Mouse (Mus musculus) hindbrain, embryonic 16.5 days (tissue): ENCODE results near the gene Tk1. TPM values are rescaled to one million over a fixed set of nuclear protein-coding genes. Genes with fewer than 3 reads are reported as not detected.
A peak's percentile ranks its signal among the peaks of the same experiment; 100 is the strongest.
"Not testable (repeated sequence)": the region's sequence is repeated elsewhere in the genome, so short reads cannot be mapped to it uniquely, and the experiment has no call there.

Source experiments
- ATAC-seq: fragments of 200-750 bp; cut with Nextera tagmentation; 2 replicates; pipeline ENCODE4 v1.8.0; 2017; ENCODE audit warnings: moderate TSS enrichment, moderate library complexity
- H3K27ac ChIP-seq: fragments of 300-500 bp; sonication (generic); 2 replicates; pipeline ENCODE4 v1.5.1; 2014; ENCODE audit warnings: low read depth, mild to moderate bottlenecking, control low read depth, low read length, moderate library complexity
- H3K27me3 ChIP-seq: fragments of 300-500 bp; sonication (generic); replicated peaks from 2 replicates; pipeline ENCODE4 v1.6.1; 2014; ENCODE audit warnings: low read length; ENCODE audit not compliant: control insufficient read depth, insufficient read depth
- H3K36me3 ChIP-seq: fragments of 300-500 bp; sonication (generic); 2 replicates; pipeline ENCODE4 v1.6.1; 2014; ENCODE audit warnings: mild to moderate bottlenecking, low read length, moderate library complexity, mixed read lengths; ENCODE audit not compliant: control insufficient read depth, insufficient read depth
- H3K4me1 ChIP-seq: fragments of 300-500 bp; sonication (generic); 2 replicates; pipeline ENCODE4 v1.6.1; 2014; ENCODE audit warnings: low read depth, low read length; ENCODE audit not compliant: control insufficient read depth, insufficient read depth
- H3K4me2 ChIP-seq: fragments of 300-500 bp; sonication (generic); 2 replicates; pipeline ENCODE4 v1.6.1; 2014; ENCODE audit warnings: mild to moderate bottlenecking, low read length, control low read depth, moderate library complexity
- H3K4me3 ChIP-seq: fragments of 300-500 bp; sonication (generic); 2 replicates; pipeline ENCODE4 v1.5.1; 2014; ENCODE audit warnings: mild to moderate bottlenecking, low read length, control low read depth, moderate library complexity
- H3K9ac ChIP-seq: fragments of 300-500 bp; sonication (generic); 2 replicates; pipeline ENCODE4 v1.6.1; 2014; ENCODE audit warnings: low read depth, mild to moderate bottlenecking, control low read depth, low read length, moderate library complexity
- H3K9me3 ChIP-seq: fragments of 300-500 bp; sonication (generic); 2 replicates; pipeline ENCODE4 v1.6.1; 2014; ENCODE audit warnings: mild to moderate bottlenecking, low read length, moderate library complexity; ENCODE audit not compliant: control insufficient read depth
- WGBS: fragments of 180-500 bp; shearing (Covaris S2); extraction: QIAGEN DNeasy Blood & Tissue Kit; methylation state at CpG from one replicate; pipeline ENCODE4 v1.1.7; 2014; 5-methylcytosine and 5-hydroxymethylcytosine counted together
- polyA plus RNA-seq: library from polyadenylated mRNA; unstranded; fragments of >200 nt; fragmentation: Nextera tagmentation; extraction: Ambion mirVana; gene quantifications from 2 replicates; pipeline ENCODE4 v1.2.1, GENCODE M21; 2015

Gene Tk1
- polyA plus RNA-seq, 1 experiment from 2014 or later, result 19.6 TPM

DNA sequence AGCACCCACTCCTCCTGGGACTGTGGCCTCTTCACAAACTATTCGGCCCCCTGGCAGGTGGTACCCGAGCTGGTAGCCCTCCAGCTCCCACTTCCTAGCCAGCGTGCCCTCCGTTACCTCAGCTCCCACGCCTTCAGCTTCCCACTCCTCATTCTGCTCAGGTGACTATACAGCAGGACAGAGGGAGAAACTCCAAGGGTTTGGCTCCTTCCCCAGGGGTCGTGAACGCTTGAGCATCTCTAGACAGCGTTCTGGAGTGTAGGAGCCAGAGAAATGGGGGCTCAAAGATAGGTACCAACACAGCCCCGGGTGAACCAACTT lies 34.5 kb downstream of the Tk1 start:
- H3K27me3 ChIP-seq, result peaks cover 10% of the 10 kb centered on the region; the same call in 1 of the 2 replicates
- H3K9me3 ChIP-seq, result no peaks in the 10 kb centered on the region
- H3K4me2 ChIP-seq, result no peak overlapping the region
- no peak overlapping the region for H3K4me3 ChIP-seq
- ATAC-seq, result no peak
- H3K4me1 ChIP-seq, result no peaks in the 10 kb centered on the region
- WGBS, result 81% methylated on average over 9 of the region's 9 CpGs
- no peak overlapping the region for H3K9ac ChIP-seq
- H3K36me3 ChIP-seq, result no peaks in the 10 kb centered on the region
- no peak overlapping the region for H3K27ac ChIP-seq

DNA sequence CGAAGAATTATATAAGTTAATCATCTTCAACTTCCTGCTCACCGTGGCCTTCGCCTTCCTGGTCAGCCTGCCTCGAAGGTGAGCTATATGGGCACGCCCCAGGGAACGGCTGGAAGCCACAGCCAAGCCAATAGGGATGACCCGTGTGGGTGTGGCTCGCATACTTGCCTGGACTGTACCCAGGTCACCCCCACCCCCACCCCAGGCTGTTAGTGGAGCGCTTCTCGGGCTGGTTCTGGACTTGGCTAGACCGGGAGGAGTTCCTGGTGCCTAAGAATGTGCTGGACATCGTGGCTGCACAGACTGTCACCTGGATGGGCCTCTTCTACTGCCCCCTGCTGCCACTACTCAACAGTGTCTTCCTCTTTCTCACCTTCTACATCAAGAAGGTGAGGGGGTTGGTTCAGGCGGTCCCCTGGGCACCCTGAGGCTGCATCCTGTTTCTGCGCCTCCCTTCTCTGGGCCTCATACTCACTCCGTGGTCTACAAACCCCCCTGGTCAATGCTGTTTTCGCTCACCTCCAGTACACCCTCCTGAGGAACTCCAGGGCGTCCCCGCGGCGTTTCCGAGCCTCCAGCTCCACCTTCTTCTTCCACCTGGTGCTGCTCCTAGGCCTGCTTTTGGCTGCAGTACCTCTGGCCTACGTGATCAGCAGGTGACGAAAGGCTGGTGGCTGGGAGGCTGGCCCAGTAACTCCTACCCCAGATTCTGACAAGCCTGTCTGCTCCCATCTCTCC lies 35.0 kb downstream of the Tk1 start:
- ATAC-seq, result no peak
- H3K27me3 ChIP-seq, result peaks cover 10% of the 10 kb centered on the region; the same call in 1 of the 2 replicates
- H3K4me2 ChIP-seq, result peak overlapping the region; percentile 30
- H3K27ac ChIP-seq, result no peak overlapping the region
- no peaks in the 10 kb centered on the region for H3K9me3 ChIP-seq
- H3K9ac ChIP-seq, result no peak overlapping the region
- H3K36me3 ChIP-seq, result no peaks in the 10 kb centered on the region
- 36% methylated on average over 23 of the region's 23 CpGs for WGBS
- no peak overlapping the region for H3K4me3 ChIP-seq
- no peaks in the 10 kb centered on the region for H3K4me1 ChIP-seq

DNA sequence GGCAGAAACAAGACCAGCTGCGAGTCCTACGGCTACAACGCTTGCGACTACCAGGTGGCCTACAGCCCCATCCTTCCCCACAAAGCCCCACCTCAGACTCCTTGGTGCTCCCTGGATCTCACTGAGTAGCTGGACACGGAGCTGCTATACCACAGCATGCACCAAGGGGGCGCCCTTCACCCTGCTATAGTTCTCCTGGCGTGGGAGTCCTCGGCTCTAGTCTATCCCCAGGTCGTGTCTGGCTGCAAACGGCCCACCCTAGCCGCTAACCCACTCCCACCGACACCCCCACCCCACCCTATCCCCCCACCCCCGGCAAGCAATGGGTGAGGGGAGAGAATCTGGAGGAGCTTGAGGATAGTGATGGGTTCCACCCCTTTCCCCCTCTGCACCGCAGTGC lies 35.6 kb downstream of the Tk1 start:
- Histone ChIP-seq H3K9me3 (no peaks in the 10 kb centered on the region), H3K4me1 (no peaks in the 10 kb centered on the region), H3K27ac (no peak overlapping the region), H3K36me3 (no peaks in the 10 kb centered on the region), H3K9ac (no peak overlapping the region), H3K27me3 (peaks cover 10% of the 10 kb centered on the region; the same call in 1 of the 2 replicates), H3K4me3 (no peak overlapping the region), H3K4me2 (peak overlapping the region; percentile 30)
- 6% methylated on average over 13 of the region's 14 CpGs for WGBS
- ATAC-seq, result peak; percentile 27; the same call in 1 of the 2 replicates

DNA sequence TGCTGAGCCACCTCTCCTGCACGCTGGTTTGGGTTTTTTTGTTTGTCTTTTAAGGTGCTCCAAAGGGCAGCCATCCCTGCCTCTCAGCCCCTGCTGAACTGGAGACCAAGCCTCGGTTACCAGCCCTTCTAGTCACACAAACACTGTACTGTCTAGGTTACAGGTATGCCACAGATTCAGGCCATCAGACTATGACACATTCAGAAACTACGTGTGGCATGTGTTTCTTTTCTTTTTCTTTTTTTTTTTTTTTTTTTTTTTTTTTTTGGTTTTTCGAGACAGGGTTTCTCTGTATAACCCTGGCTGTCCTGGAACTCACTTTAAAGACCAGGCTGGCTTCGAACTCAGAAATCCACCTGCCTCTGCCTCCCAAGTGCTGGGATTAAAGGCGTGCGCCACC lies 37.4 kb downstream of the Tk1 start:
- H3K36me3 ChIP-seq, ATAC-seq, H3K4me3 ChIP-seq, H3K9me3 ChIP-seq, H3K9ac ChIP-seq, H3K27ac ChIP-seq, H3K4me2 ChIP-seq, H3K4me1 ChIP-seq: not testable (repeated sequence)
- WGBS, result 80% methylated on average over 7 of the region's 7 CpGs
- H3K27me3 ChIP-seq, result peaks cover 12% of the 10 kb centered on the region; the same call in 1 of the 2 replicates

DNA sequence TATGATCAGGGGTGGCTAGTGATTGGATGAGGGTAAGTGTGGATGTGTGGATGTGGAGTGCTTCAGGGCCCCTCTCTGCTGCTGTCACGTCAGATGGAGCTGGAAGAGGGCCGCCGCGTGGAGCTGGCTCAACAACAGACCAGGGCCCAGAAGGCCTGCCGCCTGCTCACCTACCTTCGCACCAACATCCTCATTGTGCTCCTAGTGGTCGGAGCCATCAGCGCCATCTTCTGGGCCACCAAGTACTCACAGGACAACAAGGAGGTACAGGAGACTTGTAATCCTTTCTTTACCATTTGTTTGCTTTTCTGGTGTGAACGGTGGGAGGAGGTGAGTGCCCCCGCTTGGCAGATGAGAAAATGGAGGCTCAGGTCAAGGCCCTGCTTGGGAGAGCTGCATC lies 39.6 kb downstream of the Tk1 start:
- WGBS, result 7% methylated on average over 10 of the region's 10 CpGs
- Histone ChIP-seq H3K9me3 (no peaks in the 10 kb centered on the region), H3K27me3 (peaks cover 13% of the 10 kb centered on the region), H3K4me2 (no peak overlapping the region), H3K4me3 (no peak overlapping the region), H3K4me1 (peaks cover 9% of the 10 kb centered on the region), H3K9ac (no peak overlapping the region), H3K27ac (no peak overlapping the region), H3K36me3 (no peaks in the 10 kb centered on the region)
- ATAC-seq, result 0 out of 2 replicates have a peak, but pooled peaks have one; percentile 18

DNA sequence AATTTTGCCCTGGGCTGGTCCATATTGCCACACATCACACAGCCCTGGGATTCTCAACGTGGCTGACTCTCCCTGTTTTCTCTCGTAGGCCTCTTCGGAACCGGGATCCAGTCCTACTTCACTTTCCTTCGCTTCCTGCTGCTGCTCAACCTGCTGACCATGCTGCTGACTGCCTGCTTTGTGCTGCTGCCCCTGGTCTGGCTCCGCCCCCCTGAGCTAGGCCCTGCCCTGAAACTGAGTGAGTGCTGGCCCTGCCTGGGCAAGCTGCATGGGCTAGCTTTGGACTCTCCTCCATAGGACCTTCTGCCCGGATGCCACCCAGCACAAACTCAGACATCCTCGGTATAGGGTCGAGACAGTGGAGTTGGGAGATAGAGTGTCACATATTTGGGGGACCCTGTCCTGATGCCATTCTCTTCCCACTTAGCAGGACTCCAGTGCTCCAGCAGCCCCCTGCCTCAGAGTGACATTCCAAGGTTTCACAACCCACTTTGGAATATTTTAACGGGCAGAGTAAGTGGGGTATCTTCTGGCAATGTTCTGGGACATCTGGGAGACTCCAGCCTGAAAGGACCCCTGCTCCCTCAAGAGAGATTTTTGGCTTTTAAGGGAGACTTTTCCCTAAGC lies 42.1 kb downstream of the Tk1 start:
- H3K4me2 ChIP-seq, result peak overlapping the region; percentile 52; the same call in 1 of the 2 replicates
- no peaks in the 10 kb centered on the region for H3K36me3 ChIP-seq
- peaks cover 31% of the 10 kb centered on the region for H3K4me1 ChIP-seq
- no peak overlapping the region; the same call in 1 of the 2 replicates for H3K27ac ChIP-seq
- H3K9me3 ChIP-seq, result no peaks in the 10 kb centered on the region
- H3K27me3 ChIP-seq, result peaks cover 19% of the 10 kb centered on the region
- ATAC-seq, result no peak
- H3K9ac ChIP-seq, result peak overlapping the region; percentile 55; the same call in 1 of the 2 replicates
- 44% methylated on average over 10 of the region's 10 CpGs for WGBS
- no peak overlapping the region for H3K4me3 ChIP-seq

DNA sequence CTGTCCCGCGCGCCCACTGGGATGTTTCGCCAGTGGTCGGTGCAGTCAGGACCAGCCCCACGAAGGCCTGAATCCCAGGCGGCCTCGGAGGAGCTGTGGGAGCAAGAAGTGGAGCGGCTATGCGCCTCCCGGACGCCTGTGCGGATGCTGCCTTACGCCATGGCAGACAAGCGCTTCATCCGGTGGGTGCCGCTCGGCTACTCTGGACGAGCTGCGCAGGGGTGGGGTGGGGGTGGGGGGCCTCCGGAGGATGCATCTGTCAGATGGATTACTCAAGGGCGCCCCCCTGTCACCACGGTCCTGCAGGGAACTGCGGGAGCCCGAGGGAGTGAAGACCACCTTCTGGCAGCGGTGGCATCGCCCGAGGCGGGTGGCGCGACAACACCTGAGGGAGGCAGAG lies 42.8 kb downstream of the Tk1 start:
- peak overlapping the region; percentile 52 for H3K4me2 ChIP-seq
- peak overlapping the region; percentile 23 for H3K4me3 ChIP-seq
- H3K4me1 ChIP-seq, result peaks cover 31% of the 10 kb centered on the region
- no peaks in the 10 kb centered on the region for H3K36me3 ChIP-seq
- peak overlapping the region; percentile 55 for H3K9ac ChIP-seq
- peaks cover 19% of the 10 kb centered on the region for H3K27me3 ChIP-seq
- WGBS, result 4% methylated on average over 25 of the region's 31 CpGs
- ATAC-seq, result 0 out of 2 replicates have a peak, but pooled peaks have one; percentile 15
- no peak overlapping the region for H3K27ac ChIP-seq
- H3K9me3 ChIP-seq, result no peaks in the 10 kb centered on the region

DNA sequence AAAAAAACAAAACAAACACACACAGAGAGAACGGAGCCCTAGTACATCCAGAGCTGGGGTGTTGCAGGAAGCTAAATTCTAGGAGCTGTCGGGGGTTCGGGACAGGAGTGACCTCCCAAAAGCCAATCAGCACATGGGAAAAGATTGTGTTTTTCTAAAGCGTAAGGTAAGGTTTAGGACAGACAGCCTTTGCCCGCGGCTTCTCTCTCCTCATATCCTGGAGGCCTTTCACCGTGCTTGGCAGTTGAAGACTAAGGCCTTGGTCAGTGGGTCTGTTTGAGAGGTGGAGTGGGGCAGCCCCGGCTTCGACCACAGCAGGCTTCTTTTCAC lies 43.2 kb downstream of the Tk1 start:
- H3K4me3 ChIP-seq, result peak overlapping the region; percentile 23
- H3K4me1 ChIP-seq, result peaks cover 31% of the 10 kb centered on the region
- H3K9ac ChIP-seq, result peak overlapping the region; percentile 55
- peak overlapping the region; percentile 52 for H3K4me2 ChIP-seq
- 65% methylated on average over 9 of the region's 9 CpGs for WGBS
- H3K36me3 ChIP-seq, result no peaks in the 10 kb centered on the region
- no peak for ATAC-seq
- no peak overlapping the region for H3K27ac ChIP-seq
- peaks cover 19% of the 10 kb centered on the region for H3K27me3 ChIP-seq
- no peaks in the 10 kb centered on the region for H3K9me3 ChIP-seq

DNA sequence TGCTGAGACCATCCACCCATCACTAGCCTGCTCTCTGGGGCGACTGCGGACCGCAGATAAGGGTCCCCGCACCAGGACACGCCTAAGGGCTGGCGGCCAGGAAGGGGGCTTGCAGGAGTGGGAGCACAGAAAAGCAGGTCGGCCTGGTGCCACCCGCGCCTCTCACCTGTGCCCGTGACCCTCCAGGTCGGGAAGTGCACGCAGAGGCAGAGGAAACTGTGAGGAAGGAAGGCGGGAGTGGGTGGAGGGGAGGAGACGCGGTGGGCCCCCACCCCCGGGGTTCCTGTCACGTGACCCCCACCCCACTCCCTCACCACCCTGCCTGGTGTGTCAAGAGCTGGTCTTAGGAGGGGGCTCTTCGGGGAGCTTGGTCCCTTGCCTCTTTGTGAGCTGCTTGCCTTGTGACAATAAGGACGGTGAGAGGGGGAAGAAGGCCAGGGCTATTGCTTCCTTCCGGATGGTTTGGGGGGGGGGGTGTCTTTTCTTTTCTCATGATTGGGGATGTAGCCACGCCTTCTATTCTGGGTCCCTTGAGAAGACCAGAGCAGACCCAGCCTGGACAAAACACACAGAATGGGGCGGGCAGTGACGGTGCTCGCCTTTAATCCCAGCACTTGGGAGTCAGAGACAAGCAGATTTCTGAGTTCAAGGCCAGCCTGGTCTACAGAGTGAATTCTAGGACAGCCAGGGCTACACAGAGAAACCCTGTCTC lies 43.7 kb downstream of the Tk1 start, which contains the start of the genes Tmc8 and Tmc6:
Tmc8 (plus strand) TSS at position 84 of the 712 bp plus-strand sequence.
Tmc6 (minus strand) TSS at position 206 of the 712 bp plus-strand sequence.
- Histone ChIP-seq H3K4me1 (peaks cover 31% of the 10 kb centered on the region), H3K27me3 (peaks cover 19% of the 10 kb centered on the region), H3K4me3 (peak within 1 kb of the TSS; percentile 33), H3K36me3 (no peaks in the 10 kb centered on the region), H3K4me2 (peak within 1 kb of the TSS; percentile 55), H3K9ac (peak within 1 kb of the TSS; percentile 55), H3K9me3 (no peaks in the 10 kb centered on the region), H3K27ac (peak within 1 kb of the TSS; percentile 44; the same call in 1 of the 2 replicates)
- ATAC-seq, result no peak
- 43% methylated on average over 24 of the region's 24 CpGs for WGBS
